Mouse (Mus musculus): Measurements from ENCODE around the gene Eif2b3.

Eif2b3 gene

DNA sequence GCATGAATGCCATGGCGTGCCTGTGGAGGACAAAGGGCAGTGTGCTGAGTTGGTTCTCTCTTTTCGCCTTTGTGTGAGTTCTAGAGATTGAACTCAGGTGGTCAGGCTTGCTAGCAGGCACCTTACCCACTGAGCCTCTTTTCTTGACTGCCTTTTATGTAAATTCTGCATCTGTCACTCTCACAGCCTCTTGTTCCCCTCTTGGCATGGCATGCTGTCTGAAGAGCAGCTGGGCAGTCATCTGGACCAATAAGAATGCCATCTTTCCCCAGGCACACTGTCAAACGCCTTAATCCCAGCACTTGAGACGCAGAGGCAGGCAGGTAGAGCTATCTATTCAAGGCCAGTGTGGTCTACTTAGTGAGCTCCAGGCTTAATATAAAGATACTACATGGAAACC lies 34.8 kb downstream of the Eif2b3 start:
- TF ChIP-seq GATA4 (IDR thresholded peaks at IDR 0.05; ENCODE audit: insufficient replicate concordance, low read length): no peak

DNA sequence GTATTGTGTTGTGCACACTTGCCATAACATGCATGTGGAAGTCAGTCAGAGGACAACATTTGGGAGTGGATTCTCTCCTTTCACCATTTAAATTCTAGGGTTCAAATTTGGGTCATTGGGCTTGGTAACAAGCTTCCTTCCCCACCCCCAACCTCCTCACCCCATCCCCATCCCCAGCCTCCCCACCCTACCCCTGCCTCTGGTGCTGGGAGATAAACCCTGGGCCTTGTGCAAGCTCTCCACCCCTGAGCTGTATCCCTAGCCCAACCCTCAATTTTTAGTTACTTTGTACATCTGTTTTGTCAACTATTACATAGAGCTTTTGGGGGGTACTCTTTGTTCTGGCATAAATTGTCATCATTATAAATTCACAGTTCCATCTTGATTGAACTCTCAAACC lies 36.9 kb downstream of the Eif2b3 start:
- TF ChIP-seq GATA4 (IDR thresholded peaks at IDR 0.05; ENCODE audit: insufficient replicate concordance, low read length): no peak

DNA sequence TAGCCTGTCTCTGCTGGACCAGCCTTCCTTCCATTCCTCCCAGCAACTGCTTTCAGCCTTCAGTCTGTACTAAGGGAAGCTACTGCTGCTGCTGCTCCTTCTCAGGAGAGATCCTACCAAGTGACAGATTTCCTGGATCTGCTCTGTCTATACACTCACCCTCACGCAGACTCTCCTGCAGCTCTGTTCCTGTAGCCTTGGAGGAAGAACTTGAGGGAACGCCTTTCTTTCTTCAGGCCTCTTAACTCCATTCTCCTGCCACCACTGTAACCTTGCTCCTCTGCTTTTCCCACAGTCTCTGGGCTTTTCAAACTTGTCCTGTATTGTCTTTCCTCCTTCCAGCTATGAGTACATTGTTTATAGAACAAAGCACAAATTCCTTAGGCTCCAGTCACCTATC lies 37.3 kb downstream of the Eif2b3 start:
- no peak for TF ChIP-seq GATA4 (IDR thresholded peaks at IDR 0.05; ENCODE audit: insufficient replicate concordance, low read length)

DNA sequence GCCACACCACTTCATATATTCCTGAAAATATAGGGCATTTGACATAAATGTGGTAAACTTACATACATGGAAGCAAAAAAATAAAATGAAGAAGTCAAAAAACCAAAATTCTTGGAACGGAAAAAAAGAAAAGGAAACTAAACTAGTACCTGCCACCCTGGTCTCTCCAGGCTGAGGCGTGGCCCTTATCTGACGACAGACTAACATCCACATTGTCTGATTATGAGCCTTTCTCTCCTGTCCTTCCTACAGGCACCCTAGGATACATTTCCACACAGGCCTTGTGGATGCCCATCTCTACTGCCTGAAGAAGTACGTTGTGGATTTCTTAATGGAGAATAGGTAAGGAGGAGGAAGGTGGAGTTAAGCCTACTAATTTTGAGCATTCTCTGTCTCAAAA lies 39.3 kb downstream of the Eif2b3 start:
- TF ChIP-seq GATA4 (IDR thresholded peaks at IDR 0.05; ENCODE audit: insufficient replicate concordance, low read length): no peak

DNA sequence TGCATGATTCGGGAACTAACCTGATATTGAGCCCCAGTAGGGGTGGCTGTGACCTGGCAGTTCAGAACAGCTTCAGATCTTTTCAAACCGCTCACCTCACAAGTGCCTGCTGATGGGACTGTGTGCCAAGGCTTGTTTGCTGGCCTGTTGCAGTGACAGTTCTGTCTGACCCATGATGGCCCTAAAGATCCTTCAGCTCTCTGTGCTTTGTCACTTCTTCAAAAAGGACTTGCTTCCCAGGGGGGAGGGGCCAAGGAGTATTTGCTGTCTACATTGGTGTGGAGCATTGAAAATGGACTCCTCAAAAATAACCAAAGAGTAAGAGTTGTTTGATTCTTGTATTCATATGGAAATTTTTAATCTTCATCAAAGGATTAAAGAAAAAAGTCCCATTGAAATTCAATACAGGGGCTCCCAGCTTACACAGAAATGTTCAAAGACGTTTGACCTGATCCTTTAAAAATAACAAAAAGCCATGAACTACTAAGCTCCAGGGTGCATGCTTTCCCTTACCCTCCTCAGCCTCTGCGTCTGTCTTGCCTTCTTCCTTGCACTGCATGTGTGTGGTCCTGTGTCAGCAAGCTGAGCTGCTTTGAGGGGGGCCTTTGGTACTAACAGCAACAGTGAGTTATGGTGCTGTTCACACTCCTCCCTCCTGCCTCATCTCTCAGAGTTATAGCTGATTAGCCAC lies 43.6 kb downstream of the Eif2b3 start:
- no peak for TF ChIP-seq GATA4 (IDR thresholded peaks at IDR 0.05; ENCODE audit: insufficient replicate concordance, low read length)

DNA sequence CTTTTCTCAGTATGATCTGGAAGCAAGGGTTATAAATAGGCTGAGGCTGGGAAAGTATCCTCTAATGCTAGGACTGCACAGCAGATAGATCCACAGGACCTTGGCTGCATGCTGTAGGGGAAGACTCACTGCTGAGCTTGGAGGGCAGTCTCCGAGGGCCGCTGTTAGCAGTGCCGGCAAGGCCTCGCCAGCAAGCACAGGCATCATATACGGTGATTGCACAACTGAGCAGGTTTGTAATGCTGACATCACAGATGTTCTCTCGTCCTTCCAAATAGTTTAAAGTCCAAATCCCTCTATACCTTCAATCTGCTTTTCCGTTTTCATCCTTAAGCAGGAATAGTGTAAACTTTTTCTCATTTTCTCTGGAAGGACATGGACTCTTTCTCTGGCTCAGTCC lies 48.8 kb downstream of the Eif2b3 start:
- no peak for TF ChIP-seq GATA4 (IDR thresholded peaks at IDR 0.05; ENCODE audit: insufficient replicate concordance, low read length)

DNA sequence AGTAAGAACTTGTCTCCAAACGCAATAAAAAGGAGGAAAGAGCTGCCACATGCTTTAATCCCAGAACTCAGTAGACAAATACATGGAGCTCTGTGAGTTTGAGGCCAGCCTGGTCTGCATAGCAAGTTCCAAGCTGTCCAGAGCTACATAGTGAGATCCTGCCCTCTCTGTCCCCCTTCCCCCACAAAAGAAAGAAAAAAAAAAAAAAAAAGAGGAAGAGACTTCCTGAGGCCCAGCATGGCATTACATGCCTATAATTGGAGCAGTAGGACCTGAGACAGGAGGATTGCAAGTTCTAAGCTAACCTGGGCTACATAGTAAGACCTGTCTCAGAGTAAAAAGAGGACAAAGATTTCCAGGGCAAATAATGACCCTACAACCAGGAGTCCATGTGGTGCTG lies 50.4 kb downstream of the Eif2b3 start:
- TF ChIP-seq GATA4 (IDR thresholded peaks at IDR 0.05; ENCODE audit: insufficient replicate concordance, low read length): no peak

DNA sequence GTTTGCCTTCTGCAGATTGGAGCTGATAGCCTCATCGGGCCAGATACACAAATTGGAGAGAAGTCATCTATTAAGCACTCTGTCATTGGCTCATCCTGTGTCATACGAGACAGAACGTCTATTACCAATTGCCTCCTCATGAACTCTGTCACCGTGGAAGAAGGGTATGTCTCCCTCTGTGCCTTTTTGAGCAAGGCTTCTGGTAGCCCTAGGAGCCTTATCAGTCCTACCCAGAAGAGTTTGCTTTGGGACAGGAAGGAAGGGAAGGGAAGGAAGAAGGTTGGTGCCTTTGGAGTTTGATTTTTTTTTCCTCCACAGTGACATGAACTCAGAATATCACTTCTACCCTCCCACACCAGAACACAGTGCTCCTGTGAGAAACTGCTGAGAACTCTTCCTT lies 51.4 kb downstream of the Eif2b3 start:
- TF ChIP-seq GATA4 (IDR thresholded peaks at IDR 0.05; ENCODE audit: insufficient replicate concordance, low read length): peak; percentile 44; the same call in 1 of the 2 replicates

DNA sequence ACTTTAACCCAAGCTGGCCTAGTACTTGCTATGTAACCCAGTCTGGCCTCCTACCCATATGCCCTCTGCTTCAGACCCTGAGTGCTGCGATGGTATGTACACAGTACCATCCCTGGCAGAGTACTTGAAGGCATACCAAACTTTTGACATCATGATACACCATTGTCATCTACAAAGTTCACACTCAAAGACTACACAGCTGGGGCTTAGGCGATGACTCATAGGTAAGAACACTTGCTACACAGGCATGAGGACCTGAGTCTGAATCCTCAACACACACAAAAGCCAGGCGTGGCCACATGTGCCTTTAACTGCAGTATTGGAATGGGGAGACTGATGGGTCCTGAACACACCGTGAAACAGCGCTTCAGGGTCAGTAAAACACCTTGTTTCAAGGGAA lies 52.0 kb downstream of the Eif2b3 start:
- no peak for TF ChIP-seq GATA4 (IDR thresholded peaks at IDR 0.05; ENCODE audit: insufficient replicate concordance, low read length)

DNA sequence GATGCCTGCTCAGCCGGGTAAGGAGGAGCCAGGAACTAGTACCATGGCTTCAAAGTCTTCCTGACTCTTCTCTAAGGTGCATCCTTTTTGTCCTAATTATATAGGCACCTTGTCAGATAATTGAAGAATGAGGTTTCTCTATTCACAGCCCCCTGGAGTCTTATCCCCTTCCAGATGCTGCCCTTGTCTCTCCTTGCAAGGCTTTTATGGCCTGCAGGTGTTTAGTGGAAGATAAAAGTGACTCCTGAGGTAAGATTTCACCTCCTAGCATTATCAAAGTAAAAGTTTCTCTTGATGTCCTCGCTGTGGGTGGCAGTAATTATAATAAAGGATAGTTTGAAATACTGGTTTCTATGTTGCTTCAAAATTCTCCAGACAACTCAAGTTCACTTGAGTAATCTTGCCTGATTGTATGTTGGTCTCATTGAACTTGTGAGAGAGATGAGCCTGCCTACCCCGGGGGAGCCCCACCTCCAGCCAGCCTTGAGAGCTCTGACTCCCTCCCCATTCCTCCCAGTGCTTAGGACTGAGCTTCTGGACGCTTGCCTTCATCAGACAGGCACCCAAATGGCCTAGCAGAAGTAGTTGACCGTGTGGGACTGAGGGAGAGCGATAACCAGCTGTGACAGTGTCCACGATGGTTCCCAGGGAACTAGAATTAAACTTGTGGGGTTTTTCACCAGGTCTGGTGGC lies 68.9 kb downstream of the Eif2b3 start:
- no peak for TF ChIP-seq GATA4 (IDR thresholded peaks at IDR 0.05; ENCODE audit: insufficient replicate concordance, low read length)

DNA sequence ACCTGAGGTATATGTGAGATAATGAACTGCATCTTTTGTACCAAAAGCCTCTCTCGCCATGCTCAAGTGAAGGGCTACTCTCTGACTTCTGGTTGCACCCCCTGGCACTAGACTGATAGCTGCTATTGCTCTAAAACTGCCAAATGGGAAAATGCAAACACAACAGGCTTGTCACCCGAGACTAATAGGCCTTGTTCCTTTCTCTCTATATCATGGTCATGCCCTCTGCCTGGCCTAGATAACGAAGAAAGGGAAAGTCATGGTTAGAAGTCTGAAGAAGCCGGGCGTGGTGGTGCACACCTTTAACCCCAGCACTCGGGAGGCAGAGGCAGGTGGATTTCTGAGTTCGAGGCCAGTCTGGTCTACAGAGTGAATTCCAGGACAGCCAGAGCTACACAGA lies 71.4 kb downstream of the Eif2b3 start:
- TF ChIP-seq GATA4 (IDR thresholded peaks at IDR 0.05; ENCODE audit: insufficient replicate concordance, low read length): no peak

DNA sequence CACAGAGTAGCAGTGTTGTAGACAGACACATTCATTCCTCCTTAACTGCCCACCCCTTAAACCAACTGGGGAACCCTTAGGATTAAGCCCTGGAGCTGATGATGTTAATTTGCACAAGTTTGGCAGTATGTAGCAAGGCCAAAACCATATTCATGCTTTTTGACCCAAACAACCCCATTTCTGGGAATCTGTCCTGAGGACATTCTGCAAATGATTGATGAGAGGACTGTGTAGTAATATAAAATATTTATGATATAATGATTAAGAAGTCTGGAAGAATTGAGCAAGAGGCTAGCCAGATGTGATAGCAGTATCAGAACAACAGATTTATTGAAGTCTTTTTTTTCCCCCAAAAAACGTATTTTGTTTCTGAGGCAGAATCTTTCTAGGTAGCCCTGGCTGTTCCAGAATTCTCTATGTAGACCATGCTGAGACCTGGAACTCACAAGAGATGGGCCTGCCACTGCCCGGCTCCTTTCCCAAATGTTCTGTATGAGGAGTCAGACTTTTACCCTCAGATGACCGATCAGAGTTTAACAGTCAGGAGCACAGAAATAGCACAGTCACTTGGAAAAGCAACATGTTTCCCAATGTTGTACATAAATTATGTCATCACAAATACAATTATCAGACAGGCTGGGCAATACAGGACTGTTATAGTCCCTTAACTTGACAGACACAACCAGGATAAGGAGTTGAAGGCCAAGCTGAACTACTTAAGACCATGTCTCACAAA lies 75.6 kb downstream of the Eif2b3 start:
- no peak for TF ChIP-seq GATA4 (IDR thresholded peaks at IDR 0.05; ENCODE audit: insufficient replicate concordance, low read length)

DNA sequence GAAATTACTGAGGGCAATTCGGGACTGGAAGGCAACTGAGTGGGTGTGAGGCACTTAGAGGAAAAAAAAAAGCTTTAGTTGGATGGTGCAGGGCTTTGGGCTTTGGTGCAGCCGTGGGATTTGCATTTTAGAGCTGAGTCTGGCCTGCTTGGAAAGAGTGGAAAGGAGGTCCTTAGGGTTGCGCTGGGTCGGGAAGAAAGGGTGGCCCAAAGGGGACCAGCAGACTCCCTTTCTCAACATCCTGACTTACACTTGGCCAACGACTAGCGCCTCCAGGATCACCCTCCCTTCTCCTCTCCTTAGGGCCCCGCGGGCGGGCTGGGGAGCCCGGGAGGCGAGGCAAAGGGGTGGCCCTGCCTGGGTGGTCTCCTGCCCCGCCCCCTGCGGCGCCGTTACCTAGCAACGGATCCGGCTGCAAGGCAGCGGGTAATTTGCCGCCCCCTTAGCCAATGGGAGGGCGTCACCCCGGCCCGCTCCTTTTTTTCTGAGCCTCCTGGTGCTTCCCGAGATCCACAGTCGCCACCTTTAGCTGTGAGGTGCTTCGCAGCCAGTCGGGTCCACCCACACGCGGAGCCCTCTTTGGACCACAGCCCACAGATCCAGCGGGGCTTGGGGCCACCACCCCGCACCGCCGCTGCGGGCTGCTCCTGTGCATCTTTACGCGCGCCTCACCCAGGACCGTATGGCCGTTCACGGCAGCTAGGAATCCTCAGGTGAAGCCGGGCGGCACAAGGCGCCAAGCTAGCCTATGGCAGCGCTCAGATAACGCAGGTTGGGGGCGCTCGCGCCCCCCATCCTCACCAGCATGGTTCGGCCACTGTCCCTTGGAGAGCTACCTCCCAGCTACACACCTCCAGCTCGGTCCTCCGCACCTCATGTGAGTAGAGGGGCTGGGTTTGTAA lies 76.6 kb downstream of the Eif2b3 start, which contains the start of gene Ptch2:
Gene Ptch2, plus strand, starts transcription at position 525 of the 902 bp plus-strand sequence.
- TF ChIP-seq GATA4 (IDR thresholded peaks at IDR 0.05; ENCODE audit: insufficient replicate concordance, low read length): no peak

DNA sequence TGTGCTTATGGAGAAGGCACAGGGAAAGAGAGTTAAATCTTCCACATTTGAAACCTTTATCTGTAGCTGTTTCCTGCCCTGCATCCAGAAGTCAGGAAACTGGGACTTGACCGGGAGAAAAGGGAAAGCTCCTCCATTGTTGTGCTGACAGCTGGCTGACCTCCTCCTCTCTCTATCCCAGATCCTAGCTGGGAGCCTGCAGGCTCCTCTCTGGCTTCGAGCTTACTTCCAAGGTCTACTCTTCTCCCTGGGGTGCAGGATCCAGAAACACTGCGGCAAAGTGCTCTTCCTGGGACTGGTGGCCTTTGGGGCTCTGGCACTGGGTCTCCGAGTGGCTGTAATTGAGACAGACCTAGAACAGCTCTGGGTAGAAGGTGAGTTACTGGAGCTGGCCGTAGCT lies 77.5 kb downstream of the Eif2b3 start:
- peak; percentile 50; the same call in 1 of the 2 replicates for TF ChIP-seq GATA4 (IDR thresholded peaks at IDR 0.05; ENCODE audit: insufficient replicate concordance, low read length)
